Mouse (Mus musculus): ENCODE measurements at regions not wholly inside any gene's neighbourhood (a gene's known extent, or its start where the extent isn't known, plus 50 kb on each side); places are given as distances from the start of the nearest gene placed in this dataset.

DNA sequence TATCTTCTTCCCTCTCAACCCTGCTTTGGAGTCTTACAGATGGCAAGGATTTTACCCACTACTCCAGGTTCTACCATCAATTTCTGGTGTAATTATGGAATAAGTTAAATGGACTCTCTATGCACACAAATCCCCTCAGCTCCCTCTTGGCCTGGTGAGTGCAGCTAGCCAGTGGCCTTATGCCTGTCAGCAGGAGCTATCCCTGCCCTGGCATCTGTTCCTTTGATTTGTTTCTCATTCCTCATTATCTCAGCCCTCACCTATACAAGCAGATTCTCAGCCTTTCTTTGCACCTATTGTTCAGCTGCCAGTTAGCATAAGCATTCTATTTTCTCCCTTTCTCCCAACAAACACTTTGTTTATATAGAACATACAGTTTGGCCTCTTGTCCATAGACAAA, 150.3 kb downstream of the Rnf152 start:
- no peak for DNase-seq (ENCODE audit: low read depth, low spot score)

GRCm38 (mm10) chr1:105199305-105199704, 157.2 kb downstream of the Rnf152 start:
- no peak for DNase-seq (ENCODE audit: low read depth, low spot score)

DNA sequence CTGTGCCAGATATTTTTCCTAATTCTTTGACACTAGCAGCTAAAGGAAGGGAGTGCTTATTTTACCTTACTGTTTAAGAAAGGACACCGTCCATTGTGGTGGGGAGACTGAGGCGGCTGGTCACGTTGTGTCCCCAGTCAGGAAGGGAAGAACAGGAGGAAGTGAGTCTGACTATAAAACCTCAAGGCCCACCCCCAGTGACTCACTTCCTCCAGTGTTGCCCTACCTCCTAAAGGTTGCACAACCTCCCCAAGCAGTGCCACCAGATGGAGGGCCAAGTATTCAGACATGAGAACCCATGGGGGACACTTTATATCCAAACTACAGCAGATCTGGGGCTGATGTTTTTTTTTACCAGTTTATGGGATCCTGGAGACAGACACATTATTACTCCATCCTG, 165.4 kb downstream of the Rnf152 start:
- no peak for DNase-seq (ENCODE audit: low read depth, low spot score)

DNA sequence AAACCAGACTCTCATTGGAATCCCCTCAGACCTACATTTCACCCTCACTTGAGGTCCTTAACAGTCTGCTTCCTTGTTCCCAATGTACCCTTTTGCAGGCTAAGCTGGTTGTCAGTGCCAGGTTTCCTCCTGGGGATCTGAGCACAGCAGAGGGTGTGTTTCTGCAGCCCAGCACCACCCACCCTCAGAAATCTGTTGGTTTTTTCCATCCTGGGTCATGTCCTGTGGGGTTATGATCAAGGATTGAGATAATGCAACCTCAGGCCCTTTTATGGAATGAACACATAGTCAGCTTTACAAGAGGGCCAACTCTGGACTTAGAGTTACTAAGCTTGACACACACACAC, 167.6 kb downstream of the Rnf152 start:
- no peak for DNase-seq (ENCODE audit: low read depth, low spot score)

GRCm38 (mm10) chr1:105188210-105188919, 168.1 kb downstream of the Rnf152 start:
- no peak for DNase-seq (ENCODE audit: low read depth, low spot score)

DNA sequence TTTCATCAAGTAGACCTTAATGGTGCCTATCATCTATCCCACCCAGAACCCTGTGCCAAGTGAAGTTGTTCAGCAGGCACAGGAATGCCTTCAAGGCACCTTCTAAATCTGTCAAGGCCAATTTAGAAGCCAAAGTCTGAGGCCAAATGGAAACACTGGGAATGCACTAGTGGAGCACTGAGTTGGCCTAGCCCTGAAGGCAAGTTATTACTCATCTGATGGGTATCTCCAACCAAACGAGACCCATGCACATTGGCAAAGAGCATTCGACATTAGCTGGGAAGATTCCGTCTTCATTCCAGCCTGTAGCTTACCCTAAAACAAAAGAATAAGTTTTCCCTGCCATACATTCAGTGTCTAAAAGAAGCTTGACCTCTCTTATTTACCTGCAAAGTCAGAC, 172.0 kb downstream of the Rnf152 start:
- DNase-seq (ENCODE audit: low read depth, low spot score) = no peak

DNA sequence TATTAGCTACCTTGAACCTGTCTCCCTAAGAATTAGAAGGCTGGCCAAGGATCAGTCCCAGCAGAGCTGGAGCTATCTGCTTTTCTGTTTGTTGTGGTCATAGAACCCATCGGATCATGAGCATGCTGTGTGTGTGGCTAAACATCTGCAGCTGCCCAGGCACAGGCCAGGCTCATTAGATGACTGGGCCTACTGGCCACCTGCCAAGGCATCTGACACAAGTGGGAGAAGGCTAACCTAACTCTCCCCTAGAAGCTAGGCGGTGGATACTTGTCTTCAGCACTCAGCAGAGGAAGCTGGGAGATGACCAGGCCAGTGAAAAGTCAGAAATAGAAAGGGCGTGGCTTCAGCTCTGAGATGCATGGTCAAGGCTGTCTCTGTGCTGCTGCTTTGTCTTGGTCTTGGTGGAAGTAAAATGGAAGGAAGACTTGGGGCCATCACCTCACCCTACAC, 177.1 kb downstream of the Rnf152 start:
- DNase-seq (ENCODE audit: low read depth, low spot score) = no peak

DNA sequence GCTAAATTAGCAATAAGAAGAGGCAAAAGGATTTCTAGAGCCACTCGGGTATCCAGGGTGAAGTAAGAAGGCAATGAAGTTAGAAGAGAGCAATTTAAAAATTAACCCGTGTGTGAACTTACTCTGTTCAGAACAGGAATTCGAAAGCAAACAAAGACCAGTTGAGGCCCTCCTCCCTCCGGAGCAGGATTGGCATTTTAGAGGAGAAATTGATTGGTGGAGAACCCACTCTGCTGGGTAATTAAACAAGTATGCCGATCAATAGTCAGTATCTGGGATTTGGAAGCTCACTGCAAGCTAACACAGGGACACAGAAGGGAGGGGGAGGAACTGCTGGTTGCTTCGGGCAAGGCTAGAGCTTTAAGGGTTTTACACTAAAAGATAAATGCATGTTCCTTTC, 177.7 kb downstream of the Rnf152 start:
- no peak for DNase-seq (ENCODE audit: low read depth, low spot score)

DNA sequence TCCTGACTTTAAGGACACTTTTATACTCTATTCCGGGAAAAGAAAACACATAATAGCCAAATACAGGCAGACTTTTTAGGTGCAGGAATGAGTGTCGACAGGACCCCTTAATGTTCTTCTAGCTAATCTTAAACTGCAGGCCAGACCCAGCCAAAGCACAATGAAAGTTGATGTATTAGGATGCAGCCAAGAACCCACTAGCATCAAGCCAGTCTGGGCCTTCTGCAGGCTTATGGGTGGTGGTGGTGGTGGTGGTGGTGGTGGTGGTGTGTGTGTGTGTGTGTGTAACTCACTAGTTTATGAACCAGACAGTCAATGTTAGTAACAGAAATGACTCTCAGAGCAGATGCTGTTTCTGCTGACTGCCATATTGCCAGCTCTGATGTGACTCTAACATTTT, 178.6 kb downstream of the Rnf152 start:
- DNase-seq (ENCODE audit: low read depth, low spot score) = no peak

DNA sequence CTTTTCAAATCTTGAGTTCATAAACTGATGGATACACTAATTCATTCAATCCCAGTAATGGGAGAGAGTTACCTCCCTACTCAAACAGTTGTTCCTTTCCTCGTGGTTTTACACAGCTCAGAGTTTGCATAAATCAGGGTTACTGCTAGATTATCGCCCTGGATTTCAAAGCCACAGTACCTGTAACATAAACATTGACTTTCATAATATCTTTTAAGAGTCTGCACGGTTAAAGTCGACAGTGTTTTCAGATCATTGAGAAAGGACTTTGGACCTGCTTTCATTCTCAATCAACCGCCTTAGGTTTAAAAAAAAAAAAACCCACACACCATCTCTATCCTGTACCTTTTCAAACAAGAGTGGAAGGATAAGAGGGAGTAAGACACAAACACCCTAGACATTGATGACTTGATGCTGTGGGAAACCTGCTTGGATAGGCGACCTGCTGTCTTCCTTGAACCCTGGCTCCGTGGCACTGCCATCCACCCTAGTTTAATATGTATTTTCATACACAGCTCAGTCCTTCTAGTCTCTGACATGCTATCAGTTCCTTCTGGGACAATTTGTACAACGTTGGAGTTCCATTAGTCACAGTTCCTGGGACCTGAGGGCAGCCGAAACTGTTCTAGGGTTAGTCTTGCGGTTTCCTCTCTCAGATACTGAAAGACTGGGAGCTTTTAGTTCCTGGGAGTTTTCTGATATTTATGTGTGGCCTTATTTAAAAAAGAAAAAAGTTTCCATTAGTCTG, 179.3 kb downstream of the Rnf152 start:
- no peak for DNase-seq (ENCODE audit: low read depth, low spot score)

DNA sequence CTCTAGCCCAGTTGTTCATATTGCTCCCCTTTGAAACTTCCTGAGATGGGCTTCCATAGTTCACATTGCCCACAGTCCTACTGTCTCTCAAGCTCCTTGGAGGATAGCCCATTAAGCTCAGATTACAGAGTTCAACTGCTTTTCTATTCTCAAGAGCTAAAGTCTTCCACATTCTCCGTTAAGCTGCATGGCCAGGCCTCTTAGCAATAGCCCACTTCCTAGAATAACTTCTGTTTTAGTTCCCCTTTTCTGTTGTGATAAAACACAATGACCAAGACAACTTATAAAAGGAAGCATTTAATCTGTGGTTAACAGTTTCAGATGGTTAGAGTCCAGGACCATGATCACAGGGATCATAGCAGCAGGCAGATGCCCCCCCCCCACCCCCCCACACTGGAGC, 185.5 kb downstream of the Rnf152 start:
- DNase-seq (ENCODE audit: low read depth, low spot score) = no peak

DNA sequence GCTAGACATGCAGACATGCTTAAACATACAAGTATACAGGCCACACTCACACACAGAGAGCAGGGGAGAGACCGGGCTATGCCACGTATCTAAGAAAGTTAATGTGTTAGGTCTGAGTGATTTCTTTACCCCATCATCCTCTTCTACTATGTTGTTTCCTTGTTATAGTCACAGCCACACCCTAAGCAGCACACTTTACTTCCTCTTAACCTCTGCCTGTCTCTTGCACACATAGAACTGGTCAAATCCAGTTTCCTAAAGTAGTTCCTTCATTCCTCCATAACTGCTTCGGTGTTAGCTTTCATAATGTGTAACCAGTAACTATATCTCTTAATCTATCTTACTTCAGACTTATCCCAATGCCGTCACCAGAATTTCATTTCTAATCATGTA, 186.4 kb downstream of the Rnf152 start:
- no peak for DNase-seq (ENCODE audit: low read depth, low spot score)

GRCm38 (mm10) chr1:105169455-105170113, 186.9 kb downstream of the Rnf152 start:
- DNase-seq (ENCODE audit: low read depth, low spot score) = no peak

GRCm38 (mm10) chr1:105168808-105169207, 187.7 kb downstream of the Rnf152 start:
- no peak for DNase-seq (ENCODE audit: low read depth, low spot score)

- DNase-seq (ENCODE audit: low read depth, low spot score) = no peak
These were observed 198.9 kb downstream of the Rnf152 start for GRCm38 (mm10) chr1:105157459-105158124.

DNA sequence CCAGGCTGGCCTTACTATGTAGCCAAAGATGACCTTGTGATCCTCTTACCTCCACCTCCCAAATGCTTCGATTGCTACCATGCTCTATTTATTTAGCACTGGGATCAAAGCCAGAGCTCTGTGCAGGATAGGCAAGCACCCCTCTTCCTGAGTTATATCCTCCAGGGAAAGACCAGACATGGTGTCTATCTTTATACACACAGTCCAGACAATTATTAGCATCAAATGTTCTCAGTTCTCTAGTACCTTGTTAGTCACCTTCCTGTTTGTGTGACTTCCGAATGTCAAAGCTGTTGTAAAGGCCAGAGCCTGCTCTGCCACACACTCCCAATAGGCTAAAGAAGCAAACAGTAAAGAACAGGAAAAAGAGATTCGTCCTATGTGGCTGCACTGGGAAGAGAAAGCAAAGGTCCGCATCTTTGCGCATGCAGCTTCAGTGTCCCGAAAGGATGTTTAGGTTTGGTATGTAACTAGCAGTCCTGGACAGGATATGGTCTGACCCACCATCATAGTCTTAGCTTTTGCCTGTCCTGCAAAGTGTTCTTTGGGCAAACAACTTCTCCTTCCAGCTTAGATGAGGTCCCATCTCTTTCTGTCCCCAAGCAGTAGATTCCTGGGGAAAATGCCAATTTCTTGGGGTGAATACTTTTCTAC, 204.2 kb downstream of the Rnf152 start:
- no peak for DNase-seq (ENCODE audit: low read depth, low spot score)

DNA sequence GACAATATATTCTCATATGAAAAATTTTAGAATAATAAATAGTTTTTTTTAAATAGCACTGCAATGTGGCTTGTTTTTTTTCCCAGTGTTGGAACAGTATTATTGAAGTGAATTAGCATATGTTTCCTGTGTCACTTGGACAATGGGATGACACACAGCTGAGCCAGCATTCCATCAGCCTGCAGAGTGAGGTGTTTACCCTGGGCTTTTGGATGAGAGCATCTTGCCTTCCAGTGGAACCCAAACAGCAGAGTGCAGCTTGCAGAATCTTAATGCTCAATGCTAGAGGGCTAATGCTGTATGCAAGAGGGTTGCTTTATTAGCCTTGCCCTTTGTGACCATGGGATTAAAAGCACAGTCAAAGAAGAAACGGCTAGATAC, 205.1 kb downstream of the Rnf152 start:
- DNase-seq (ENCODE audit: low read depth, low spot score) = no peak

GRCm38 (mm10) chr1:105150624-105151465, 205.7 kb downstream of the Rnf152 start:
- no peak for DNase-seq (ENCODE audit: low read depth, low spot score)

GRCm38 (mm10) chr1:105148792-105149191, 207.7 kb downstream of the Rnf152 start:
- DNase-seq (ENCODE audit: low read depth, low spot score) = no peak

DNA sequence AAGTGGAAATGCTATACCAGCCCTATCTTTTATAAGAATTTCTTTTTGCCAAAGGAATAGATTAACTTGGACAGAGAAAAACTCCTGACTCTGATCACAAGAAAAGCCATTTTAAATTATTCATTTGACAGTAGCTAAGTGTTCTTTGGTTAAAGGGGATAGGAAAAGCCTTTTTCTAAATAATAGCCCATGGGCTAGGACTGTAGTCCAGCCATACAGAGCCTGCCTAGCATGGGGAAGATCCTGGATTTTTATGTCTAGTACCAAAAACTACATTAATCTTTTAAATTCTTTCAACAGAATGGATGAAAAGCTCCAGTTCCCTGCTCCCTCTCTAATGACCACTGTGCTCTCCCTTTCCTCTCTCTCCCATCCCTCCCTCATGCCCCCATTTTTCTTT, 208.5 kb downstream of the Rnf152 start:
- no peak for DNase-seq (ENCODE audit: low read depth, low spot score)

DNA sequence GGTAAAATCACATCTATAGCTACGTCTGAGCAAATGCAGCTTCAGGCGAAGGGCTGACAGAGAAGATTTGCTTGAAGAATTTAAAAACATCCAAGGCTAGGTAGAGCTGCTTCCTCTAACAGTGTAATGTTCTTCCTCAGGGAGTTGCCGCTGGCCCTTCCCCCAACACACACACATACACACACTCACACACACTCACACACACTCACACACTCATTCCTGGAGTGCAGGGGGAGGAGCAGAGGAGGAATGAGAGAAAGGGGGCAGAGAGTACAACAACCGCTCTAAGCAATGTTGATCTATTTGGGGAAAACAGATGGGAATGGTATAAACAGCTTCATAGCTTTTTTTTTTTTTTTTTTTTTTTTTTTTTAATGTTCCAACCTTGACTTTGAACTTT, 232.6 kb downstream of the Rnf152 start:
- no peak for DNase-seq (ENCODE audit: low read depth, low spot score)
